Mouse (Mus musculus): Measurements from ENCODE around the gene Uso1. TPM values are rescaled to one million over a fixed set of nuclear protein-coding genes. Genes with fewer than 3 reads are reported as not detected.

Gene Uso1
- total RNA-seq (2014; fragmentation: Nextera tagmentation) = 39.3 and 42.0 TPM in 2 replicates
- total RNA-seq (2017) = 12.2 and 13.4 TPM in 2 replicates

DNA sequence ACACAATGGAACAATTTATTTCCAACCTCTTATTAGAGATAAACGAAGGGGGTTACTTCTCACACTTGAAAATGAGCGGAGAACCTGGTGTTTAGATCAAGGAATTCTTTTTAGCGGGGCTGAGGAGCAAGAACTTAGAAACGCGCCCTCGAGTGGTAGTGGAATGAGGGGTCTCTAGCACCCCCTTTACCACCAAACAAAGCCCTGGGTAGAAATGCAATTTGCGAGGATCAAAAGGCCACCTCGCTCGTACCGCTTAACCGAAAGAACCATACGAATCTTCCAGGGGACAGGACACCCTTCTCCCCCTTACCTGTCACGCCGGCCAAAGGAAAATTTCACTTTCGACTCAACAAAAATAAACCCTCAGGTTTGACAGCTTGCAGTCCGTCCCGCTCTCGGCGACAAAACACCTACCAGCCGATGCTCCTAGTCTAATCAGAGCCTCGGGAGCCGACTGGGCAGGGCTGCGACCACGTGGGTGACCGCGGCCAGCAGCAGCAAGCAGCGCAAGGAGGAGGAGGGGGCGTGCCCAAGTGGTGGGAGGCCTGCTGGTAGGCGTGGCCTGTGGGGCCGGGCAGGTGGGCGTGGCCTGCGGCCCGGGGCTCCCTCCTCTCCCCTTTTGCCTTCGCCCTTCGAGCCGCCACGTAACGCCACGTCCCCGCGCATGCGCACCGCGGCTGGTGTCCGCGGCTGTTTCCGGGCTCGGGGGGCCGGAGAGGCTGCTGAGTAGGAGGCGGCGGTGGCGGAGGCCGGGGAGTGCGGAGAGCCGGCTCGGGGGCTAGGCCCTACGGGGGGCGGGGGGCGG, at the start of gene Uso1:
Gene Uso1, plus strand, starts transcription at position 700 of the 808 bp plus-strand sequence.
- peak; percentile 96 for ATAC-seq (replicated peaks; ENCODE audit: low FRiP score, low TSS enrichment, poor library complexity, severe bottlenecking)

DNA sequence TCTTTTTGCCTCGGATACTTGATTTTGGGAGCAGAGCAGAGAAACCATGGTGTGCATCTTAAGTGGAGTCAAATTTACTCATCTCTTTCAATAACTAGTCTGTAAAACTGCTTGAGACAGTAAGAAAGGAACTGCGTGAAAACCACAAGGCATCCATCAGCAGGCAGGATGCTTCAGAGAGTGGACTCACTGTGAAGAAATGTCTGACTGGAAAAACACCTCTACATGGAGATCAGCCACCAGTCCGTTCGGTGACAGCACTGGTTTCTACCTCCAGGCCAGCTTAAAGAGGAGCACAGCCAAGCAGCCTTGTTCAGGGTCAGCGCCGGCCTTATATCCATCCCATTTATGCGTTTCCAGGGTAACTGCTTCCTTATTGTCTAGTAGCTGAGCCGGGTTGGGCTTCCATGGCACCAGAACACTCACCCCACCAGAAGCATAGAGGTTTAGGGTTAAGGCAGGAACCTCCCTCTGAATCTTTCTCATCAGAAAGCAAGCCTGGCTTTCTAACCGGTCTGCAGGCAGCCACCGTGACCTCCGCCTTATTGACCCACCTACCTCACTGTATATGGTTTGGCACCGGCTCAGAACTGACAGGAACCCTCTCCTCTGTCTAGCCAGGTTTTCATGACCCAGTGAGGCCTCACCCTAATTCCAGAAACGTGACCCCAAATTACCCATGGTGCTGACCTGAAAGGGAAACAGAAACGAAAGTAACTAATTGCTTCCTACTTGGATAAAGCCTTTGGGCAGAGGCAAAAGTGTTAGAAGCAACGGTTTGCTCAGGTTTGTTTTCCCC, 44.3 kb upstream of the Uso1 start:
- ATAC-seq (replicated peaks; ENCODE audit: low FRiP score, low TSS enrichment, poor library complexity, severe bottlenecking) = peak; percentile 74

DNA sequence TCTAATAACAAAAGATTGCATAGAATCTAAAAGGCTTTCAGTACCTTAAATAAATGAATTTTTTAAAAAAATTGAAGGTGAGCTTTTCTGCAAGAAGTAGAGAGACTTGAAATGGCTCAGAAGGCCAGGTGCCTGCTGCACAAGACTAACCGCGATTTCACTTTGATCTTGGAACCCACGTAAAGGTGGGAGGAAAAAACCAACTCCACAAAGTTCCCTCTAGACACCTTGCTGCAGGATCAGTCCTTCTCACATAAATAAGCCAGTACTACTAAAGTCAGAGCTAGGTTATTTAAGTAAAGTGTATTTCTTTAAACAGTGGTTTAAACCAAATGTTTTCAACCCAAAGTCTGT, 43.7 kb upstream of the Uso1 start:
- ATAC-seq (replicated peaks; ENCODE audit: low FRiP score, low TSS enrichment, poor library complexity, severe bottlenecking) = no peak; the same call in 1 of the 2 replicates

DNA sequence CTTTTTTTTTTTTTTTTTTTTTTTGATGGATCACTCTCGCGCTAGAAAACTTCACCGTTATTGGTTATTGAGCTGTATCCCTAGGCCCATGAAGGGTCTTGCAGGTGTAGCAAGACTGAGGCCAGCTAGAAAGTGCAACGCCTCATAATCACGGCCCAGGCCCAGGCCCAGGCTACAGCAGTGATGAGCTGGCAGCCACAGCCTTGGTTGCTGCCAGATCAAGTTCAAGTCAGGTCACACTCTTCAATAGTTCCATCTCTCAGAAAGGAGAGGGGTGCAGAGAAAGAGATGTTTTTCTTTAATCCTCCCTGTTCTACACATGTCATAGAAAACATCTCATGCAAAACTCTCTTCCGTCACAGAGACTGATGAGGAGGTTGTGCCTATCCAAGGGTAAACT, 41.0 kb upstream of the Uso1 start:
- ATAC-seq (replicated peaks; ENCODE audit: low FRiP score, low TSS enrichment, poor library complexity, severe bottlenecking) = no peak

DNA sequence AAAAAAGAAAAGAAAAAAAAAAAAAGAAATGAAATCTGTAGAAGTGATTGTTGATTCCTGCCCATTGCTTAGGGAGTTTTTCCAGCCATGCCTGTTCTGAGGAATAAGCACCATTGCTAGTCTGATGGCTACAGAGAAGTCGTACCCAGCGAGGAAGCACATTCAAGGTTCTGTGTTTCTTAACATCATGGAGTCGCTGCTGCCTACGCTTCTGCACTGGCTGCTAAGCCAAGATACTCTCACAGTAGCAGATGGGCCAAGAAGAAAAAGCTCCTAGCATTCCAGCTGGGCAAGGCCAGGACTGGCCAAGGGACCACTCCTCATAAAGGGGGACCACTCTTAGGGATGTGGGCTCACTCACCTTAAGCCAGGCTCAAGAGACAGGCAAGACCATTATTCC, 40.0 kb upstream of the Uso1 start:
- ATAC-seq (replicated peaks; ENCODE audit: low FRiP score, low TSS enrichment, poor library complexity, severe bottlenecking) = no peak

DNA sequence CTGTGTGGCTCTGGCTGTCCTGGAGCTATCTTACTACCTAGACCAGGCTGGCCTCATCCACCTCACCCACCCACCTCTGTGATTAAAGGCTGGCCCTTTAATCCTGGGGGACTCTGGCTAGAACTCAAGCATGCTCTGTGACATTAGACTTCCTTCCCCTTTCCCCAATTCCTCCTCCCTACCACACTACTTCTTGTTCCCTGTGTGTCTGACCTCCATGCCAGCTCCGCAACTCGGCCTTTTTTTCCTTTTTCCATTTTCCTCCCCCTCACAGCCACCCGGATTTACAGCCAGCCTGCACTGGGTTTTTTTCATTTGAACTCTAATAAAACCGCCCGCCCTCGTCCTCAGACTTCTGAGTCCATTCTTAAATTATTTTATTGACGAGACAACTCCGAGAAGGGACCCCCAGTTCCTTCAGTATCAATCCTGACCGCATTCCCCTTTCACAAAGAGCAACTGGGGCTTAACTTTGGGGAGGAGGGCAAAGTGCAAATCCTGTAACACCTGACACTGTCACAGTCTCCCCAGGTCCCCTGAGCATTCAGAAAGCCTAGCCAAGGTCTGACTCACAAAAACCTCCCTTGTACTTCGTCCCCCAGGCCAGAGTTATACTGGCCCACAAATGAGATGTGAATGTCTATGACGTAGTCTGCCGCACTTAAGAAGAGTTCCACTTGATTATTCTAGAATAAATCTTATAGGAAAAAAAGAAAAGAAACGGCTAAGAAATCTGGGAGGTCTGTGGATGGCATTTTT, 39.2 kb upstream of the Uso1 start:
- no peak for ATAC-seq (replicated peaks; ENCODE audit: low FRiP score, low TSS enrichment, poor library complexity, severe bottlenecking)

DNA sequence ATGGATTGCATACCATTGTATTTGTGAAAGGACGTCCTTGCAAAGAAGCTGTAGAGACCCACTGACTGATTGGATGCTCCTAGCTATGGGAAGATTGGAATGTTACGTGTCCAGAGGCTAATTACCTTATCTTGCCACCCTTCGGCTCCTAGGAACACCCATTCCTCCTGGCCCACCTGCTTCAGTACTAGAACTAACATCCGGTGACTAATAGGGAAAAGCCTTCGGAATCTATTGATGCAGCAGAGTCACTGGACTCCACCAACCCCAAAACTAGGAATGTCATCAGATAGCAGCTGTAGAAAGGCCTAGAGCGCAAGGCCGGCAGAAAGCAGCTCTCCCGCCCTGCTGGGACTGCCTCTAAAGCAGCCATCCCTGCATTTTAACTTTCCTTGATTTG, 36.1 kb upstream of the Uso1 start:
- ATAC-seq (replicated peaks; ENCODE audit: low FRiP score, low TSS enrichment, poor library complexity, severe bottlenecking) = no peak

DNA sequence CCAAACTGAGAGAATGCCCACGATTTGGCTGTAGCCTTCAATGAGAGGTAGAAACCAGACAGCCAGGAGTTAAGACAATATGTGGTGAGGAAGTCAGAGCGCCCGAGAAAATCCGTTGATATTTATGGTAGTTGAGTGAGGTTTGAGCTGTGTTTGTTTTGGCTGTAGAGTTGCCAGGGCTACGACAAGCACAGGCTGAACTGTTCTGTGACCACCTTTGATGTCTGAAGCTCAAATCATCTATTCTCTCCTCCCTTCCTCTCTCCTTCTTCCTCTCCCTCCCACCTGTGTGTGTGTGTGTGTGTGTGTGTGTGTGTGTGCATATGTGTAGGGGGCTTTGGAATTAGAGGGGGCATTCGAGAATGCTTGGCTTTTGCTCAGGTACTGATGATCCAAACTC, 34.7 kb upstream of the Uso1 start:
- no peak for ATAC-seq (replicated peaks; ENCODE audit: low FRiP score, low TSS enrichment, poor library complexity, severe bottlenecking)

DNA sequence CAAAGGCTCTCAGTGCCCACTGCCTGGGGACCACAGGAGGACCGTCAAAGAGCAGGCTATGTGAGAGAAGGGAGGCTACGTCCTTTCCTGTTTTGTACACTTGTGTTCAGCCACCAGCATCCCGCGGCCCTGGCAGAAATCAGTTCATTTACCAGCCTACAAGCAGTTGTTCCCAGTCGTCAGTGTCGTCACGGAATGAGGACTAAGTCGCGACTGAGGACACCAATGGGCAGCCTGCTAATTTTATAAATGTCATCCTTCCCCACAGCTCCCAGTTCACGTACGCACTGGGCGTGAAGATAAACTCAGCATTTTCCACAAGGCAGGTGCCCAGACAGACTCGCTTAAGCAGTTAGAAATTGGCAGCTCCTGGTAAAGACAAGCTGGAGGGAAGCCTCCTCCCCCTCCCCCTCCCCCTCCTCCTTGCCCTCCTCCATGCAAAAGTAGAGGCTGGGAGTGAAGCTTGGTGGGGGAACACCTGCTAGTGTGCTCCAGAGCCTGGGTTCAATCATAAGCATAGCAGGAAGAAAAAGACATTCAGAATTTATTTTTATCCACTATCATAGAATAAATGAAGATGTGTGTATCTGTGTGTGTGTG, 33.8 kb upstream of the Uso1 start:
- ATAC-seq (replicated peaks; ENCODE audit: low FRiP score, low TSS enrichment, poor library complexity, severe bottlenecking) = no peak

DNA sequence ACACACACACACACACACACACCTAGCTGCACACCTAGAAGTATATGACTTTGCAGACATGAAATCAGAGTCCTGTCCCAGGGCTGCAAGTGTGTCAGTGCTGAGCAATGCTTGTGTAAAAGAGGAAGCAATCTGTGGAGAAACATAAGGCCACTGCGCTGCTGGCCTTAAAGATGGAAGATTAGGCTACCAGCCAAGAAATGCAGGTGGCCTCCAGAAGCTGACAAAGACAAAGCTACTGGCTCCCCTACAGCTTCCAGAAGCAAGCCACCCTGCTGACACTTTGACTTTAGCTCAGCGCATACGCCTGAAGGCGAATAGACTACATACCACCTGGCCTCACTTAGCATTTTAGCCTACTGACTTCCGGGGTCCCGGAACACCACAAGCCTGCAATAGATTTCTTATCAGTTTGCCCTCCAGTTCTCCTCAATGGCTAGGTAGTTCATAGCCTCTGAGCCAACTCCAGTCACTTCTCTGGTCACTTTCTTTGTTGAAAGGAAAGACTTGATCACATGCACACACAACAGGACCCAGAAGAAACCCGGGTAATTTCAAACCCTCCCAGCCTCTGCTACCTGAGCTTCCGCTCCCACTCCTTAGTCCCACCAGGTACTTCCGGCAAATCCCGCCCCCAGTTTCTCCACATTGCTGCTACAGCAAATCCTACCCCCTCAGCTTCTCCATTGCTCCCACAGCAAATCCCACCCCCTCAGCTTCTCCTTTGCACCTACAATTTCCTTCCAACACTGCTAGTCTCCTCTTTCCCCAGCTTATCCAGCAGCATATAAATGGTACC, 31.2 kb upstream of the Uso1 start:
- ATAC-seq (replicated peaks; ENCODE audit: low FRiP score, low TSS enrichment, poor library complexity, severe bottlenecking) = peak; percentile 93

DNA sequence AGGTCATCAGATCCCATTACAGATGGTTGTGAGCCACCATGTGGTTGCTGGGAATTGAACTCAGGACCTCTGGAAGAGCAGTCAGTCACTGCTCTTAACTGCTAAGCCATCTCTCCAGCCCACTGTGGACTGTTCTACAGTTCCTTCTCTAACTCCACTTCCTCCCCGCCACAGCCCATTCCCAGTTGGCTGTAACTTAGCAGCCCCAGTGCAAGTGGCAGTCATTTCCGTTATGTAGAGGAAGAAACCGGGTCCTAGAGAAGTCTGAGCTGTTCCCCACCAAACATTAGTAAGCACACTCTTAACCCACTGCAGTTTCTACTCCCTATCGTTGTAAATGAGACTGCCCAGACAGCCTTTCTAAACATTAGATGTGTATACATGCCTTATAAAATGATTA, 30.5 kb upstream of the Uso1 start:
- ATAC-seq (replicated peaks; ENCODE audit: low FRiP score, low TSS enrichment, poor library complexity, severe bottlenecking) = no peak

DNA sequence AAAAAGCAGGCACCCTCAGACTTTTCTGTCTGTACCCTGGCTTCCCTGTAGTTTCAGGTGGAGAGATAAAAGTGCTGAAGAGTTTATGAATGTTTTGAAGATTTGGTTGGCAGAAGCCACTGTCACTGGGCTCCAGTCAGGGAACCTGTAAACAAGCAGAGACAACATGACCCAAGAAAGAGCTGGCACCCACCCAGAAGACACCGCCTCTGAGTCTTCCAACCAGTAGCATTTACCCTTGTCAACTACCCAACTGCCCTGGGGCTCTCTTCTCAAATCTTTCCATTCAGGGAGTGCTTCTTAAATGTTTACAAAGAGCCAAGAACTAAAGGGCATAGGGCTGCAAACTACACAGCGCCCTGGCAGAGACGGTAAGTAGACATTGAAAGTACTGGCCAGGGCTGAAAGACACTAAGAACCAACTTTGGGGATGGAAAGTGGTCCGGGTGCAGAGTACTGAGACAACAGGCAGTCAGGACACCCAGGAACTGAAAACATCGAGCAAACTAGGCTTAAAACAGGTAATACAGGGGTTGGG, 26.9 kb upstream of the Uso1 start:
- no peak for ATAC-seq (replicated peaks; ENCODE audit: low FRiP score, low TSS enrichment, poor library complexity, severe bottlenecking)

DNA sequence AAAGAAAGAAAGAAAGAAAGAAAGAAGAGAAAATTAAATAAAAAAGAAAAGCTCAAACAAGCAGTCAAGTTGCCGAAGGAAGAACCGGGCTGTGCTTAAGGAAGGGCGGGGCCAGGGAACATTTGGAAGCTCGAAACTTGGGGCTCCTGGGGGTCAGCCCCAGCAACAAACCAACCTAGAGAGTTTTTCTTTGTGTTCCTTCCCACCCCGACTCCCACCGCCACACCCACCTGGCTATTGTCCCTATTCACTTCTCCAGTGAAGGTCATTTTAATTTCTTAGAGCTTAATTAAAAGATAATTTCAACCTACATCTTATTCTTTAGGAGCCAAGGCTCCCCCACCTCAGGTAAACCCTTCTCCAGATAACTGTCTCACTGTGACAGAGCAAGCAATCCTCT, 25.6 kb upstream of the Uso1 start:
- ATAC-seq (replicated peaks; ENCODE audit: low FRiP score, low TSS enrichment, poor library complexity, severe bottlenecking) = no peak

DNA sequence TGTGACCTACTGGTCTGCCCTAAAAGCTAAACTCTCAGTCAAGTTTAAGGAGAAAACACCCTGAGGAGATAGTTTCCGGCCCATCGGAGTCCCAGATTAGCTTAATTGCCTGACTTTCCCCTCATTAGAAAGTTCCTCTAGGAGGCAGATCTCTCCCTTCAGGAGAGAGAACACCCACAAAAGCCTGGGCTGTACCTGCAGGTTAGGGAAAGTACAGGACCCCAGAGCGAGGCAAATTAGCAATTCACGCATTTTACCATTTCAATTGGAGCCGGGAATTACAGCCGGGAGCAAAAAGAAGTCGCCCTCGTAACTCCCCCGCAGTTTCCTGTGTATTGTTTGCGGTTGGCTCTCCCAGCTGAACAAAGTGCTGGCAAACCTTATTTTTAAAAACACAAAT, 25.2 kb upstream of the Uso1 start:
- no peak for ATAC-seq (replicated peaks; ENCODE audit: low FRiP score, low TSS enrichment, poor library complexity, severe bottlenecking)

DNA sequence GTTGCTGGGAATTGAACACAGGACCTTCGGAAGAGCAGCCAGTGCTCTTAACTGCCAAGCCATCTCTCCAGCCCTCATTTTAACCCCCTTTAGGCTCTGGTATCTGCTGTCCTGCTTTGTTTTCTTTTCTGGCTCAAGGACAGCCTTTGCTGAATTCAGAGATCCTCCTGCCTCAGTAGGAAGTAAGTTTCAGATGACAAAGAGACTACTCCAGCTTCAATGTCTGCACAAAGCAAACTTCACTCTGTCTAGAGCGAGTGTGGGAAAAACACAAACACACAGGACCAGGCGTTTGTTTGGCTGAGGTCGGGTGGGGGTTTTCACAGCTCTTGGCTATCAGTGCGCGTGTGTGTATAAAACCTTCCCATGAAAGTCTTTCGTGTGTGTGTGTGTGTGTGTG, 24.3 kb upstream of the Uso1 start:
- ATAC-seq (replicated peaks; ENCODE audit: low FRiP score, low TSS enrichment, poor library complexity, severe bottlenecking) = no peak

DNA sequence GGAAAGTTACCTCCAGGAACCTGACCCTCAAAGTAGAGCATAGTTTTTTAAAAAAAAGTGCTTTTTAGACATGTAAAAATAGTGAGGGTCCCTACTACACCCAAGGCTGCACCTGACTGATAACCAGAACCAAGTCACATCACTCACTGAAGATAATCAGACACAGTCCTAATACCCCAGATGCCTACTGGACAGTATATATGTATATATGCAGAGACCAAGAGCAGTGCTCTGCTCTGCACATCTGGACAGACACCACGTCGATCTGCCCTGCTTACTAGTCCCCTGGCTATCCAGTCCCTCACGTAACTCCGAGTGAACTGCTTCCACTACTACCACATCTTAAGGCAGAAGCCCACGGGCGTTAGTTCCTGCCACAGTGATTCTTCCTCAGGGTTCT, 23.5 kb upstream of the Uso1 start:
- ATAC-seq (replicated peaks; ENCODE audit: low FRiP score, low TSS enrichment, poor library complexity, severe bottlenecking) = peak; percentile 56; the same call in 1 of the 2 replicates

DNA sequence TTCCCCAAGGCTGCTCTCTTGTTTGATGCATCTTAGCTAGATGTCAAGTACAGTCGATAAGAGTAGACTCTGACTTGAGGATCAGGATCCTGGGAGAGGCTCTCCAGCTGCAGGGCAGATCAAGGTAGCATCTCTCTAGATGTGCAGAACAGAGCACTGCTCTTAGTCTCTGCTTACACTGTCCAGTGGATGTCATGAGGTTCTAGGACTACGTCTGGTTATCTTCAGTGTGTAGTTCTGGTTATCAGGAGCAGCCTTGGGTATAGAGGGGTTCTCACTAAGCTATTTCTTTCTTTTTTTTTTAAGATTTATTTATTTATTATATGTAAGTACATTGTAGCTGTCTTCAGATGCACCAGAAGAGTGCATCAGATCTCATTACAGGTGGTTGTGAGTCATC, 22.8 kb upstream of the Uso1 start:
- 0 out of 2 replicates have a peak, but pooled peaks have one; percentile 53 for ATAC-seq (replicated peaks; ENCODE audit: low FRiP score, low TSS enrichment, poor library complexity, severe bottlenecking)

DNA sequence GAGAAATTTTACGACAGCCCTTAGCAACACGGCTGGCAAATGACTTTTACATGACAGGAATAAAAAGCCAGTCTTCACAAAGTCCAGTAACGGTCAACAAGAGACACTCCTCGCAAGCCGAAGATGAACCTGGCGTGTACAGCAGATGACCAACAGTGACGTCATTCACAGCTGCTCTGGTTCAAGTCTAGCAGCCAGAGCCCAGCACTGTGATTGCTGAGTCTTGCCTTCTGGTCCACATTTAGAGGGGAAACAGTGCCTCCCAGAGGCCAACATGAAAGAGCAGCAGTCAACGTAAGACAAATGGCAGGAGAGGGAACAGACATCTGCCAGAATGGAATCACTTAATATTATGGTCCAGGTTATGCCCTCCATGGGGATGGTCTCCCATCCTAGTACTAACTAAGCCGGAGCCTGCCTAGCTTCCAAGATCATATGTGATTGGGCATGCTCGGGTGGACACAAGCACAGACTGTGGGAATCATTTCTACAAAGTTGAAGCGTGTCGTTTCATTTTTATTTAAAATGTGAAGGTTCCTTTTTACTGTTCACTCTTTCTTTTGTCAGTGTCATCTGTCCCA, 19.8 kb upstream of the Uso1 start:
- ATAC-seq (replicated peaks; ENCODE audit: low FRiP score, low TSS enrichment, poor library complexity, severe bottlenecking) = peak; percentile 76

Data from megakaryocyte-erythroid progenitor cell, adult 5-6 weeks (primary cell).